Mouse (Mus musculus) cerebellum, adult 2 months (tissue): ENCODE measurements at regions not wholly inside any gene's neighbourhood (a gene's known extent, or its start where the extent isn't known, plus 50 kb on each side); places are given as distances from the start of the nearest gene placed in this dataset.

Experiments
- CTCF ChIP-seq: fragments of 200-500 bp; IDR thresholded peaks from 2 replicates; pipeline ENCODE4 v1.5.1; 2011; ENCODE audit warnings: low read depth, mild to moderate bottlenecking, control low read depth, low read length, moderate library complexity, borderline replicate concordance; ENCODE audit not compliant: insufficient read depth
- POLR2A ChIP-seq: fragments of 200-500 bp; IDR thresholded peaks from 2 replicates; pipeline ENCODE4 v1.6.1; 2011; ENCODE audit warnings: low read length, control low read depth, borderline replicate concordance; ENCODE audit not compliant: insufficient read depth

DNA sequence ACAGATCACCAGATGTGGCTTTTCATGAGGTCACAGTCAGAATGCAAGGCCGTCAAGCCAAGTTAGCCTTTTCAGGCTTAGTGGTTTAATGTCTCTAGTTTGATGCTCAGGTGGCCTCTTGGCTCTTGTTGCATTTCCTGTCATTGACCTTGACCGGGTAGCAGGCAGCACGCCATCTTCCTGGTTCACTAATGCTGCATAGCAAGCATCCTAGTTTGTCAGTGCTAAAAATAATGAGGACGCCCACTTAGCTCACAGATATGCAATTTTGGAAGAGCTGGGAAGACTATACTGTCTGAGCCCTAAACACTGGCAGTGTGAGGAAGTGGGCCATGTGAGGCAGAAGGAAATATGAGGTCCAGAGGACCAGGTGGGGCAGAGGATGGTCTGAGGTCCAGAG is 97.2 kb downstream of the Ndufa10 start:
- TF ChIP-seq POLR2A: no peak
- no peak for TF ChIP-seq CTCF
